Mouse (Mus musculus): ENCODE measurements around the gene Slc41a3.

Gene Slc41a3

DNA sequence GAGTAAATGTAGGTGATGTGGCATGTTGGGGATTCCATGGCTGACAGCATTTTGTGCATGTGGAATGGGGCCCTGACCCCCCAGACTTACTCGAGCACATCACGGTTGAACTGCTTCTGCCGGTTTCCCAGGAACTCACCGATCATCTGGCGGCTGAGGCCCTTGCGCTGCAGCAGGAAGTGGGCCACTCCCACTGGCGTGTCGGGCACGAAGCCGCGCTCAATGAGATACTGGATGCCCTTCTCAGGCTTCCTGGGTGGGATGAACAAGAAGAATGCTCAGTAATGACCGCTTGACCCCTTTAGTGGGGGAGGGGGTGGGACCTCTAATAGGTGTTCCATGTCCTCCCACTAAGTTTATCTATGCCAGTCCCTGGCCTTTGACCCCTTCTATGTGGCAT lies 75.9 kb downstream of the Slc41a3 start:
- ATAC-seq (ENCODE audit: low TSS enrichment): no peak

DNA sequence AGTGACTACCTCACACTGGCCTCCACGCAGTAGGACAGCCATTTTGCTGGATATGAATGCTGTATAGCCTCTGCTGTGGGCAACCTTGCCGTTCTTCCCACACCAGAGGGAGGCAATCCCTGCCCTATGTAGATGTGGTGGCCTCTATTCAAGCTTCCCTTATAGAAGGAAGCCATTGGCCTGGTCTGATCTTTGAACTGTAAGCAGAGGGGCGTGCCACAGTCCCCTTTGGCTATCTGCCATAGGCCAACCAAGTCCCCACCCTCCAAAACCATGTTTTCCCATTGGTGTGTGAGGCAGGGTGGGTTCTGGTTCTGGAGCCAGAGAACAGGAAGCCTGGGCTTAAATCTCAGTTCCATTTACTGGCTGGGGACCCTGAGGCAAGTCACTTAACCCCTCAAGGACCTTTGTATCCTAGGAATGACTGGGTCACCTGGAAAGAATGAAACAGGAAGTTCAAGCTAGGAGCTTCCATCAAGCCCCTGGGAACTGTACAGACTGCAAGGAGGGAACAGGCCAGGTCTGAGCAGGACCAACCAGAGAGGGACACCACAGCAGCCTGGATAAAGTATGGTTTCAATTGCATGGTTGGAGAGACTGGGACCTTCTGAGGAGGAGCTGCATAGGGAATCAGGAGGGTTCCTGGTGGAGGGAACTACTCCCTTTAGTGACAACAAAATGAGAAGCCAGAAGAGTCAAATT lies 79.5 kb downstream of the Slc41a3 start:
- ATAC-seq (ENCODE audit: low TSS enrichment): no peak

DNA sequence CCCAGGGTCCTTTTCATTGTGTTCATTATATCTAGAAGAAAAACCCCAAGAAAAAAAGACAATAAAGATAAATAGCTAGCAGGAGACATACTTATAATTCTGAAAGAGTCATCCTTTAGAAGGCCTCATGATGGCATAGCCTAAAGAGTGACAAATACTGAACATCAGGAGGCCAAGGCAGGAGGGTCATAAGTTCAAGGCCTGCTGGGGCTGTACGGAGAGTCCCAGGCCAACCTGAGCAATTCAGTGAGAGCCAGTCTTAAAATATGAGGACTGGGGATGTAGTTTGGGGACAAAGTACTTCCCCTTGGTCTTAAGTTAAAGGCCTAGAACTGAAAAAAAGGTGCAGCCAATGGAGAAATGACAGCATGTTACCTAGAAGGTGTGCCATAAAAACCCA lies 82.3 kb downstream of the Slc41a3 start:
- no peak for ATAC-seq (ENCODE audit: low TSS enrichment)

DNA sequence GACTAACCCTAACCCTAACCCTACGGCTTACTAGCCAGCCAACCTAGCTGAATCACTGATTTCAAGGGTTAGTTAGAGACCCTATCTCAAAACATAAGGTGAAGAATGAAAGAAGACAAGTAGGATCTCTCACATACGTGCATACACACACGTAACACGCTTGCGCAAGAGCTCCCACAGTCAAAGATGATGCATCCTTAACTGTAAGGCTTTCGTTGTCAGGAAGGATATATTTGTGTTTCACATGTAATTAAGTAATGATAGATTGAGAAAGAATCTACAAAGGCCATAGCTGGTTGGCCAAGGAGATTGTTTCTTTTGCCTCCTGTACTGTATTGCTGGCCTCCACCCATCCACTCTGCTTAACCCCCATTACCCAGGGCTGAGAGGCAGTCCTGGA lies 83.5 kb downstream of the Slc41a3 start:
- ATAC-seq (ENCODE audit: low TSS enrichment): no peak

DNA sequence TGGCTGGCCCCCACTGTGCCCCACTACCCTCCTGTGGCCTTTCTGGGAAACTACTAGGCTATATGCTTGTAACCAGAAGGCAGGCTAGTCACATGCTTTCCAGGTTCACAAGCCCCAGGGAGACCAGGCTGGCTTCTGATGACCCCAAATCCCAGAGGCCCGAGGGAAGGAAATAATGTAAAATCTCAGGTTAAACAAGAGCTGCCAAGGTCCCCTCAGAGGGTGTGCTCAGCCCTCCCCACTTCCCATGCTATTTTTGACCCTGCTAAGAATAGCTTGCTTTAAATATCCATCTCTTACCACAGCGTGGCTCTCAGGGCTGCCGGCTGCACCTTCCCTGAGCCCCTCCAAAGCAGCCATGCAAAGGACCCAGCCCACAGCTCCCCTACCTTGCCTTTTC lies 84.2 kb downstream of the Slc41a3 start:
- ATAC-seq (ENCODE audit: low TSS enrichment): peak; percentile 44

DNA sequence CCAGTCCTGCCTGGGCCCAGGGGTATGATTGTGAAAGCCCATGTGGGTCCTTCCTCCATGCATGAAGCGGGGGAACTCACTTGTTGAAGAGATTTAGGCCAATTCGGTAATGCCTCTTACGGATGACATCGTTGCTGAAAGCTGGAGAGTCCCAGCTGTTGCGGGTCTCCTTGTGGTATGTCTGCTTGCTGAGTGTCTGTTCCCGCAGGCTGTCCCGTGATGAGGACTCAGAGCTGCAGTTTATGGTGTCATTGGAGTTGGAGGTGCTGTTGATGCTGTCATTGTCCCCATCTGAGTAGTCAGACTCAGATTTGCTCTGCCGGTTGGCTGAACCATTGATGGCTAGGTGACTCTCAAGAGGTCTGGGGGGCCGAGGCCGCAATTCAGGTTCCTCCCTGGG lies 85.0 kb downstream of the Slc41a3 start:
- no peak for ATAC-seq (ENCODE audit: low TSS enrichment)

DNA sequence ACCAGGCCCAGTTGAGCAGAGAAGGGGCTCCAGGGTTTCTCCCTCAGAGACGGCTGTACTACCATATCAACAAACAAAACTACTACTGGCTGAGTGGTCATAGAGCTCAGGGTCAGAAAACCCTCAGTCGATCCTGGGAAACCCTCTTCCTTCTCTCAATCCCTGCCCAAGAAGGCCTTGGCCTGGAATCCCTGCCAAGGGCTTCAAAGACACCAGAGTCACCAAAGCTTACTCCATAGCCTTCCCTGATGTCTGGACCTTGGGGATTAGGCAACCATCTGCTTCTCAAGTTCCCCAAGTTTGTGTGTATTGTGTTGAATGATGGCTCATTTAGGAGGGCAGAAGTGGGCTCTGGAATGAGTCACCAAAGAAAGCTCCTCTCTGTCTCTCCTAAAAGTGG lies 87.4 kb downstream of the Slc41a3 start:
- no peak for ATAC-seq (ENCODE audit: low TSS enrichment)

DNA sequence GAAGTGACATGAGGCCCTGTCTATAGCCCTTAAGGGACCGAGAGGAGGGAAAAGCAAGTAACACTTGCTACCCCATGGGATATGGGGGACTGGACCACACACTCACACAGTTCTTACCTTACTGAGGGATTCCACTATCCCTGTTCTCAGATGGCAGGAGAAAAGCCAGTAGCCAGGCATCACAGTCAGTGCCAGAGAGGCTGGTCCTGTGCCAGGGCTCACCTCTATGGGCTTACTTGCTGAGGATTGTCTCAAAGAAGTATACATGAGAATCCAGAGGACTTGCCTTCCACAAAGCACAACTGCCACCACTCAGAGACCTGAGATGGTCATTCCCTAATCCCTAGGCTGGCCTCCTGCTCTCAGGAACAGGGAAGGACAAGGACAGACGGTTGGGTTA lies 87.9 kb downstream of the Slc41a3 start:
- no peak for ATAC-seq (ENCODE audit: low TSS enrichment)

DNA sequence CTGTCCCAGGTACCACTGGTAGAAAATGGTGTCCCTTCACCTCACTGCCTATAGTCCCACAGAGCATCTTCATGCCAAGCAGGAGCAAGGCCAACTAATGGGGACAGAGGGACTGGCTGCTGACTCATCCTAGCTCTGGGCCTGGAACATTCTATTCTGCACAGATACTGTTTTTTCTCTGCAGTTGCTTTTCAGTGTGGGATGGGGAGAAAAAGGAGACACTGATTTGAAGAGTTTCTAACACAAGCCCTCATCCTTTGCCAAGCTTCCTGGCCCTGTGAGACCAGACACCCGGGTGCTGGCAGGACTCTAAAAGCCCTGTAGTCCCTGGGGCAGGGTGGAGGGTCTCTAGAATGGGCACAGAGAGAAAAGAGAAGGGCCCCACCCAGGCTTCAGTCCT lies 91.2 kb downstream of the Slc41a3 start:
- ATAC-seq (ENCODE audit: low TSS enrichment): peak; percentile 66
